1 mouse cellular context compared by ENCODE assay signal in genomic region chr4:126741448-126741847, GRCm38 (mm10).
TF ChIP-seq lines count a peak whose summit lies in the region.

No protein-coding gene starts in this region.

TF ChIP-seq in CH12.LX, 34 proteins besides CTCF, POLR2A, EP300 and RAD21:
- no peak for TF ChIP-seq USF2 (conservative IDR thresholded peaks at IDR 0.05; ENCODE audit: low read depth, low read length)
- no peak for TF ChIP-seq GABPA (IDR thresholded peaks at IDR 0.05; ENCODE audit: insufficient replicate concordance, low read depth, low read length)
- TF ChIP-seq SMC3 (IDR thresholded peaks at IDR 0.05; ENCODE audit: low read depth, low read length): peak; percentile 94
- no peak for TF ChIP-seq UBTF (IDR thresholded peaks at IDR 0.05; ENCODE audit: low read depth, low read length)
- TF ChIP-seq ZC3H11A (IDR thresholded peaks at IDR 0.05; ENCODE audit: low read depth, low read length): peak; percentile 65
